Mouse (Mus musculus): Measurements from ENCODE around the gene Aoc2. TPM values are rescaled to one million over a fixed set of nuclear protein-coding genes. Genes with fewer than 3 reads are reported as not detected.
A peak's percentile ranks its signal among the peaks of the same experiment; 100 is the strongest.

Aoc2 gene
- total and polyA plus RNA-seq, 3 experiments = 12.1 to 21.1 TPM; not detected in 1

DNA sequence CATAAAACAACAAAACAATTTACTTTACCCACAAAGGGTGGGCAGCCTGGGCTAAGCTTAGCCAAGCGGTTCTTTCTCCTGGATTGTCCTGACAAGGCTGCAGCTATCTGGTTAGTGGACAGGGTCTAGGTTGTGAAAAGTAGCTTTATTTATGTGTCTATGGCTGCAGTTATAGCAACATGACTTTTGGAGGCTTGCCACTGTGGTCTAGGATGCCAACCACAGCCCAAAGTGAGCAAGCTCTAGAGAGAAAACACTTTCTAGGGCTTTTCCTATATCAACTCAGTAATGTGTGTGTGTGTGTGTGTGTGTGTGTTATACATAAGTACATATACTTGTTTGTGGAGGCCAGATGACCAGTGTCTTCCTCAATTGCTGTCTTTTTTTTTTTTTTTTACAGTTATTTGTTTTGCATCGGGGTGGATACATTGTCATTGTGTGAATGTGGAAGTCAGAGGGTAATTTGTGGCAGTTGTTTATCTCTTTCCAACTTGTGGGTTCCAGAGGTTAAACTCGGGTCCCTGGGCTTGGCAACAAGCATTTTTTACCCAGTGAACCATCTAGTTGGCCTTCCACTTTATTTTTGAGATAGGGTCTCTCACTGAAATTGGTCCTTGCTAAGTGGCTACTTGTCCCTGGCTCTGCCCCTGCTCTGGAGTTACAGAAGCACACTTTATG is 32.8 kb downstream of the Aoc2 start:
- no peak overlapping the region for H3K4me3 ChIP-seq (ENCODE audit: control insufficient read depth in 1 of 2, insufficient read depth in 1 of 2, low read depth in 2 of 2, low read length in 2 of 2)
- peaks cover 11 to 14% of the 10 kb centered on the region in 2 experiments for H3K4me1 ChIP-seq (ENCODE audit: control insufficient read depth in 1 of 2, insufficient read depth in 2 of 2, low read length in 2 of 2)
- H3K36me3 ChIP-seq (ENCODE audit: control insufficient read depth in 1 of 2, insufficient read depth in 2 of 2, low read length in 2 of 2) = peaks cover 0 to 10% of the 10 kb centered on the region in 2 experiments; a peak in 2 of 4 replicates
- H3K27me3 ChIP-seq (ENCODE audit: control insufficient read depth in 1 of 2, insufficient read depth in 2 of 2, low read length in 2 of 2) = peaks cover 0 to 8% of the 10 kb centered on the region in 2 experiments; a peak in 3 of 4 replicates
- H3K27ac ChIP-seq (ENCODE audit: control insufficient read depth, low read depth, low read length) = no peak overlapping the region
- no peaks in the 10 kb centered on the region for H3K9me3 ChIP-seq (replicated peaks; ENCODE audit: insufficient read depth, low read length)
- peak; percentile 84 for DNase-seq (ENCODE audit: low read depth, low spot score)
- no peak overlapping the region for H3K9ac ChIP-seq (ENCODE audit: control insufficient read depth, low read depth, low read length, poor library complexity, severe bottlenecking)
- no peaks in the 10 kb centered on the region for H3K79me2 ChIP-seq (ENCODE audit: control insufficient read depth, insufficient read depth, low read length, poor library complexity)
- TF ChIP-seq BHLHE40 (IDR thresholded peaks at IDR 0.05; ENCODE audit: borderline replicate concordance, low read depth, low read length) (no peak), CTCF (IDR thresholded peaks at IDR 0.05 in 2 of 3, conservative IDR thresholded peaks at IDR 0.05 in 1 of 3; ENCODE audit: control insufficient read depth in 1 of 3, insufficient read depth in 1 of 3, low read depth in 2 of 3, low read length in 3 of 3, poor library complexity in 1 of 3, severe bottlenecking in 1 of 3) (no peak), HCFC1 (IDR thresholded peaks at IDR 0.05; ENCODE audit: low read depth, low read length) (no peak), POLR2A (IDR thresholded peaks at IDR 0.05; ENCODE audit: control insufficient read depth in 1 of 2, insufficient read depth in 1 of 2, low read depth in 1 of 2, low read length in 2 of 2, poor library complexity in 1 of 2) (no peak), MYB (IDR thresholded peaks at IDR 0.05; ENCODE audit: low read depth, low read length) (peak; percentile 52; the same call in 1 of the 2 replicates), ZNF384 (IDR thresholded peaks at IDR 0.05; ENCODE audit: low read depth, low read length) (peak; percentile 95), POLR2AphosphoS2 (IDR thresholded peaks at IDR 0.05; ENCODE audit: low read length) (no peak), GABPA (IDR thresholded peaks at IDR 0.05; ENCODE audit: low read depth, low read length) (no peak), POLR2AphosphoS5 (IDR thresholded peaks at IDR 0.05; ENCODE audit: borderline replicate concordance, low read depth, low read length) (no peak), NELFE (IDR thresholded peaks at IDR 0.05; ENCODE audit: low read depth, low read length) (no peak), MAZ (IDR thresholded peaks at IDR 0.05; ENCODE audit: low read depth, low read length) (no peak), MEF2A (IDR thresholded peaks at IDR 0.05; ENCODE audit: extremely low read depth, insufficient replicate concordance, low read depth, low read length, poor library complexity, severe bottlenecking) (no peak), JUND (IDR thresholded peaks at IDR 0.05; ENCODE audit: low read depth, low read length) (no peak), SMC3 (IDR thresholded peaks at IDR 0.05; ENCODE audit: low read depth, low read length) (no peak), ZKSCAN1 (IDR thresholded peaks at IDR 0.05; ENCODE audit: low read depth, low read length) (no peak), TCF12 (IDR thresholded peaks at IDR 0.05; ENCODE audit: low read depth, low read length) (peak; percentile 75; the same call in 1 of the 2 replicates), CHD2 (IDR thresholded peaks at IDR 0.05; ENCODE audit: low read length) (no peak), TAL1 (IDR thresholded peaks at IDR 0.05; ENCODE audit: low read length) (peak; percentile 21; the same call in 1 of the 2 replicates), ELF1 (IDR thresholded peaks at IDR 0.05; ENCODE audit: low read depth, low read length) (no peak), ETS1 (IDR thresholded peaks at IDR 0.05; ENCODE audit: low read depth, low read length) (peak; percentile 43; the same call in 1 of the 2 replicates), NRF1 (IDR thresholded peaks at IDR 0.05; ENCODE audit: insufficient read depth, low read depth, low read length, poor library complexity, severe bottlenecking) (no peak), RCOR1 (IDR thresholded peaks at IDR 0.05; ENCODE audit: low read depth, low read length) (peak; percentile 79), USF1 (IDR thresholded peaks at IDR 0.05; ENCODE audit: low read depth, low read length) (no peak), MYC (IDR thresholded peaks at IDR 0.05; ENCODE audit: low read depth, low read length) (no peak), MXI1 (IDR thresholded peaks at IDR 0.05; ENCODE audit: low read depth, low read length) (no peak), E2F4 (IDR thresholded peaks at IDR 0.05; ENCODE audit: borderline replicate concordance, low read depth, low read length) (no peak), TBP (IDR thresholded peaks at IDR 0.05; ENCODE audit: low read depth, low read length) (no peak), RAD21 (IDR thresholded peaks at IDR 0.05; ENCODE audit: low read depth, low read length) (no peak), EP300 (IDR thresholded peaks at IDR 0.05; ENCODE audit: low read depth in 1 of 2, low read length in 2 of 2) (peak; percentile 50 to 80), USF2 (IDR thresholded peaks at IDR 0.05; ENCODE audit: borderline replicate concordance in 1 of 2, insufficient read depth in 1 of 2, low read depth in 1 of 2, low read length in 2 of 2) (no peak), ZC3H11A (IDR thresholded peaks at IDR 0.05; ENCODE audit: low read depth, low read length) (no peak), SIN3A (IDR thresholded peaks at IDR 0.05; ENCODE audit: low read length) (peak; percentile 25), CHD1 (IDR thresholded peaks at IDR 0.05; ENCODE audit: low read depth, low read length) (no peak), UBTF (IDR thresholded peaks at IDR 0.05; ENCODE audit: borderline replicate concordance, insufficient read depth, low read depth, low read length) (no peak), GATA1 (IDR thresholded peaks at IDR 0.05; ENCODE audit: low read depth, low read length) (peak; percentile 75), KAT2A (conservative IDR thresholded peaks at IDR 0.05; ENCODE audit: low read depth, low read length) (no peak)
